Mouse (Mus musculus): ENCODE results near the gene Rnf150.

- no peak for TF ChIP-seq CTCF (IDR thresholded peaks at IDR 0.05; ENCODE audit: control insufficient read depth, insufficient read depth, insufficient read length)
- no peak for TF ChIP-seq MAX (IDR thresholded peaks at IDR 0.05)
Observed at GRCm38 (mm10) chr8:83076621-83077020, 213.5 kb downstream of the Rnf150 start.

Measured in C2C12 (cell line).